Mouse (Mus musculus): ENCODE data around the gene F13a1. TPM values are rescaled to one million over a fixed set of nuclear protein-coding genes. Genes with fewer than 3 reads are reported as not detected.

F13a1 gene
- polyA plus RNA-seq (2012; rRNA removed): 1.7 and 2.5 TPM in 2 replicates

GRCm38 (mm10) chr13:37050126-37050525 is at the start of gene F13a1:
F13a1 (minus strand) TSS chr13:37050244.

Measured in ovary, adult 2 months (tissue).